Comparison of ENCODE assay signal across 9 mouse cellular contexts in genomic region chr8:92613486-92613885, GRCm38 (mm10).
DNase-seq lines count a peak whose midpoint lies in the region; ATAC-seq and TF ChIP-seq lines count a peak whose summit lies in the region.
"Had no signal": no experiment of that assay in that cellular context is flagged by ENCODE, and none has a peak within 500 bp of the region (broad histone marks: within the 10 kb centered on the region; RNA-seq: fewer than 3 reads in every experiment).

No protein-coding gene starts in this region.

- H3K27me3 ChIP-seq in MEL (ENCODE audit: control insufficient read depth in 1 of 2, insufficient read depth in 2 of 2, low read length in 2 of 2) = no peaks in the 10 kb centered on the region
- H3K27me3 ChIP-seq: midbrain, embryonic 15.5 days had no signal

- H3K4me3 ChIP-seq in MEL (ENCODE audit: control insufficient read depth in 1 of 2, insufficient read depth in 1 of 2, low read depth in 2 of 2, low read length in 2 of 2) = no peak overlapping the region
- no peak overlapping the region for H3K4me3 ChIP-seq in cortical plate, adult 2 months (ENCODE audit: insufficient read depth, low read length)
- H3K4me3 ChIP-seq: midbrain, embryonic 15.5 days had no signal

- TF ChIP-seq EP300 in MEL (IDR thresholded peaks at IDR 0.05; ENCODE audit: low read depth in 1 of 2, low read length in 2 of 2) = no peak

- TF ChIP-seq RAD21 in MEL (IDR thresholded peaks at IDR 0.05; ENCODE audit: low read depth, low read length) = peak; percentile 6; the same call in 1 of the 2 replicates

- no peak for ATAC-seq in CD4-positive, CD25-positive, alpha-beta regulatory T cell, adult 4 months
- ATAC-seq: midbrain, embryonic 15.5 days had no signal

- H3K9ac ChIP-seq in MEL (ENCODE audit: control insufficient read depth, low read depth, low read length, poor library complexity, severe bottlenecking) = no peak overlapping the region
- H3K9ac ChIP-seq: midbrain, embryonic 15.5 days had no signal

- peak; percentile 5 for DNase-seq in kidney, adult 9 months
- no peak for DNase-seq in kidney, adult 11 months
- no peak for DNase-seq in MEL (ENCODE audit: low read depth, low spot score)
- DNase-seq in lung, postnatal 25 days (ENCODE audit: low spot score) = peak; percentile 14
- no peak for DNase-seq in c-Kit-positive CD71-positive TER-119-positive erythroid progenitor cells, embryonic 14.5 days (ENCODE audit: low spot score)
- no peak for DNase-seq in urinary bladder, adult 18-20 months (ENCODE audit: low spot score in 2 of 2)

- no peak for TF ChIP-seq POLR2A in MEL (IDR thresholded peaks at IDR 0.05; ENCODE audit: control insufficient read depth in 1 of 2, insufficient read depth in 1 of 2, low read depth in 1 of 2, low read length in 2 of 2, poor library complexity in 1 of 2)
- TF ChIP-seq POLR2A in cortical plate, adult 2 months (IDR thresholded peaks at IDR 0.05; ENCODE audit: extremely low read depth, insufficient read depth, low read length) = no peak

- H3K27ac ChIP-seq in MEL (ENCODE audit: control insufficient read depth, low read depth, low read length) = no peak overlapping the region
- H3K27ac ChIP-seq in cortical plate, adult 2 months (ENCODE audit: insufficient read depth, low read length) = no peak overlapping the region
- H3K27ac ChIP-seq: midbrain, embryonic 15.5 days had no signal

- H3K36me3 ChIP-seq in MEL (ENCODE audit: control insufficient read depth in 1 of 2, insufficient read depth in 2 of 2, low read length in 2 of 2) = no peaks in the 10 kb centered on the region
- H3K36me3 ChIP-seq: midbrain, embryonic 15.5 days had no signal

- H3K9me3 ChIP-seq in MEL (replicated peaks; ENCODE audit: insufficient read depth, low read length) = no peaks in the 10 kb centered on the region
- H3K9me3 ChIP-seq: midbrain, embryonic 15.5 days had no signal

- TF ChIP-seq CTCF in MEL (IDR thresholded peaks at IDR 0.05 in 2 of 3, conservative IDR thresholded peaks at IDR 0.05 in 1 of 3; ENCODE audit: control insufficient read depth in 1 of 3, insufficient read depth in 1 of 3, low read depth in 2 of 3, low read length in 3 of 3, poor library complexity in 1 of 3, severe bottlenecking in 1 of 3) = peak; percentile 7 to 39 (median 27); a peak in 3 of 6 replicates
- TF ChIP-seq CTCF in cortical plate, adult 2 months (IDR thresholded peaks at IDR 0.05; ENCODE audit: extremely low read depth, insufficient read depth, low read length) = peak; percentile 12; the same call in 1 of the 2 replicates

- no peaks in the 10 kb centered on the region for H3K4me1 ChIP-seq in MEL (ENCODE audit: control insufficient read depth in 1 of 2, insufficient read depth in 2 of 2, low read length in 2 of 2)
- no peaks in the 10 kb centered on the region for H3K4me1 ChIP-seq in cortical plate, adult 2 months (ENCODE audit: control insufficient read depth, insufficient read depth, low read length)

- H3K79me2 ChIP-seq in MEL (ENCODE audit: control insufficient read depth, insufficient read depth, low read length, poor library complexity) = no peaks in the 10 kb centered on the region

TF ChIP-seq in MEL, 35 proteins besides CTCF, POLR2A, EP300 and RAD21:
- TF ChIP-seq MYC (IDR thresholded peaks at IDR 0.05; ENCODE audit: low read depth, low read length) (no peak), ZKSCAN1 (IDR thresholded peaks at IDR 0.05; ENCODE audit: low read depth, low read length) (no peak), HCFC1 (IDR thresholded peaks at IDR 0.05; ENCODE audit: low read depth, low read length) (no peak), TAL1 (IDR thresholded peaks at IDR 0.05; ENCODE audit: low read length) (no peak), MYB (IDR thresholded peaks at IDR 0.05; ENCODE audit: low read depth, low read length) (no peak), TBP (IDR thresholded peaks at IDR 0.05; ENCODE audit: low read depth, low read length) (no peak)

Comparison
In these comparisons a context has a peak if more than half of its experiments do, and no peak if none do; other contexts are left out.
1. DNase-seq: peak in kidney, adult 9 months (single experiment) and lung, postnatal 25 days (single experiment); none in kidney, adult 11 months (single experiment), MEL (single experiment), c-Kit-positive CD71-positive TER-119-positive erythroid progenitor cells, embryonic 14.5 days (single experiment) and urinary bladder, adult 18-20 months (0 of 2).